Mouse (Mus musculus) layer of hippocampus, postnatal 10 days (tissue): ENCODE data around the gene Gm34302. TPM values are rescaled to one million over a fixed set of nuclear protein-coding genes. Genes with fewer than 3 reads are reported as not detected.
"Not testable (repeated sequence)": the region's sequence is repeated elsewhere in the genome, so short reads cannot be mapped to it uniquely, and the experiment has no call there.

ENCODE experiments used
- DNase-seq, 2 experiments: peaks; one replicate each; pipeline ENCODE4 v3.0.0; 2021; ENCODE audit warnings: low spot score in 2 of 2
- long read RNA-seq: library from polyadenylated mRNA; stranded (forward); transcript quantifications from one replicate; pipeline ENCODE4 v2.0.0, GENCODE M21; 2023
- total RNA-seq, 2 experiments: library from RNA; stranded (reverse); gene quantifications; 2 replicates each; pipeline ENCODE4 v1.2.3; 2021

Gene Gm34302
- not detected for total RNA-seq
- long read RNA-seq: 0 reads

GRCm38 (mm10) chr3:63483726-63484125 is at the start of gene Gm34302:
Gene Gm34302 (minus strand): TSS chr3:63483879.
- DNase-seq: no peak

- no peak for DNase-seq
These were observed 48.2 kb upstream of the Gm34302 start for GRCm38 (mm10) chr3:63531847-63532246.

GRCm38 (mm10) chr3:63517681-63518080 is 34.0 kb upstream of the Gm34302 start:
- DNase-seq: no peak

- DNase-seq: not testable (repeated sequence)
These were observed 32.6 kb upstream of the Gm34302 start for GRCm38 (mm10) chr3:63516279-63516678.

GRCm38 (mm10) chr3:63511316-63511715 is 27.6 kb upstream of the Gm34302 start:
- no peak for DNase-seq

- DNase-seq: no peak
These were observed 25.8 kb upstream of the Gm34302 start for GRCm38 (mm10) chr3:63509484-63509883.

GRCm38 (mm10) chr3:63508924-63509323 is 25.2 kb upstream of the Gm34302 start:
- no peak for DNase-seq

- no peak for DNase-seq
These were observed 20.8 kb upstream of the Gm34302 start for GRCm38 (mm10) chr3:63504433-63504832.

GRCm38 (mm10) chr3:63494625-63495382 is 11.1 kb upstream of the Gm34302 start:
- no peak for DNase-seq

GRCm38 (mm10) chr3:63493563-63493962 is 9.9 kb upstream of the Gm34302 start:
- DNase-seq: no peak

GRCm38 (mm10) chr3:63440426-63441125 is 43.1 kb downstream of the Gm34302 start:
- DNase-seq: no peak

- DNase-seq: peak; percentile 6 to 22
These were observed 43.9 kb downstream of the Gm34302 start for GRCm38 (mm10) chr3:63439738-63440137.

GRCm38 (mm10) chr3:63438898-63439297 is 44.8 kb downstream of the Gm34302 start:
- DNase-seq: no peak

Other genes starting within 250 kb of the Gm34302 start
- 1 to 10 TPM; 4.1 to 5.3 TPM for gene Mme, start 242.3 kb downstream of the Gm34302 start, total RNA-seq